Mouse (Mus musculus): ENCODE measurements at regions not wholly inside any gene's neighbourhood (a gene's known extent, or its start where the extent isn't known, plus 50 kb on each side); places are given as distances from the start of the nearest gene placed in this dataset.
"Not testable (repeated sequence)": the region's sequence is repeated elsewhere in the genome, so short reads cannot be mapped to it uniquely, and the experiment has no call there.

GRCm38 (mm10) chr9:27509711-27510110 lies 113.1 kb downstream of the Spata19 start:
- ATAC-seq (ENCODE audit: extremely low read depth, insufficient number of reproducible peaks, low FRiP score, low TSS enrichment), result no peak
- no peak overlapping the region for H3K4me2 ChIP-seq
- WGBS, result 79% methylated on average over 9 of the region's 9 CpGs
- no peak overlapping the region for H3K9ac ChIP-seq
- no peaks in the 10 kb centered on the region for H3K36me3 ChIP-seq
- H3K27me3 ChIP-seq (replicated peaks), result no peaks in the 10 kb centered on the region
- no peak overlapping the region for H3K4me3 ChIP-seq
- no peak overlapping the region for H3K27ac ChIP-seq (replicated peaks)
- no peaks in the 10 kb centered on the region for H3K4me1 ChIP-seq
- no peaks in the 10 kb centered on the region for H3K9me3 ChIP-seq

GRCm38 (mm10) chr9:27511161-27511560 lies 114.6 kb downstream of the Spata19 start:
- no peaks in the 10 kb centered on the region for H3K4me1 ChIP-seq
- H3K27me3 ChIP-seq (replicated peaks), result no peaks in the 10 kb centered on the region
- no peak overlapping the region for H3K9ac ChIP-seq
- H3K36me3 ChIP-seq, result no peaks in the 10 kb centered on the region
- ATAC-seq (ENCODE audit: extremely low read depth, insufficient number of reproducible peaks, low FRiP score, low TSS enrichment), result no peak
- no peak overlapping the region for H3K27ac ChIP-seq (replicated peaks)
- H3K4me2 ChIP-seq, result no peak overlapping the region
- 56% methylated on average over 2 of the region's 2 CpGs for WGBS
- no peak overlapping the region for H3K4me3 ChIP-seq
- no peaks in the 10 kb centered on the region for H3K9me3 ChIP-seq

- Histone ChIP-seq H3K4me1 (no peaks in the 10 kb centered on the region), H3K36me3 (no peaks in the 10 kb centered on the region), H3K9ac (no peak overlapping the region), H3K4me2 (no peak overlapping the region), H3K4me3 (no peak overlapping the region), H3K9me3 (no peaks in the 10 kb centered on the region), H3K27me3 (replicated peaks) (no peaks in the 10 kb centered on the region), H3K27ac (replicated peaks) (no peak overlapping the region)
- WGBS, result 79% methylated on average over 4 of the region's 4 CpGs
- no peak for ATAC-seq (ENCODE audit: extremely low read depth, insufficient number of reproducible peaks, low FRiP score, low TSS enrichment)
Measured at GRCm38 (mm10) chr9:27515427-27516110, 119.0 kb downstream of the Spata19 start.

GRCm38 (mm10) chr9:27518031-27518430 lies 121.4 kb downstream of the Spata19 start:
- 56% methylated on average over 4 of the region's 4 CpGs for WGBS
- no peak overlapping the region for H3K4me3 ChIP-seq
- no peak overlapping the region for H3K27ac ChIP-seq (replicated peaks)
- no peak overlapping the region for H3K9ac ChIP-seq
- H3K4me1 ChIP-seq, result no peaks in the 10 kb centered on the region
- H3K36me3 ChIP-seq, result no peaks in the 10 kb centered on the region
- H3K9me3 ChIP-seq, result no peaks in the 10 kb centered on the region
- H3K4me2 ChIP-seq, result no peak overlapping the region
- no peaks in the 10 kb centered on the region for H3K27me3 ChIP-seq (replicated peaks)
- ATAC-seq (ENCODE audit: extremely low read depth, insufficient number of reproducible peaks, low FRiP score, low TSS enrichment), result no peak

DNA sequence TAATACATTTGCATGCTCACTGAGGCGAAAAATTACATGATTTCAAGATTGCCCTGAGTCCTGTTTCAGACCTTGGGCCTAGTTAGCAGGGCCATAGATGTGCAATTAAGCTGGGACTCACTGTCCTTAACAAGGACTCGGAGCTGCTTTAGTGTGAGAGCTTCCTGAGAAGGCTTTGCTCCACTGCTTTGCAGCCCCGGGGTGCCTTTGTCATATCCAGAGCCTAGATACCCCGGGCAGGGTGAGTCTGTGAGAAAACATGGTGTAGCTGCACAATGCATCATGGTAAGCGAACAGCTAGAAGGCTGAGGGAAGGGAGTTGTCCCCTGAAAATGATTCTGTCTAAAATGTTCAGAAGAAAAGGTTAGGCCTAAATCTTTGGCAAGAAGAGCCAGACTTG lies 123.1 kb downstream of the Spata19 start:
- no peak overlapping the region for H3K4me3 ChIP-seq
- no peaks in the 10 kb centered on the region for H3K36me3 ChIP-seq
- 66% methylated on average over 5 of the region's 5 CpGs for WGBS
- no peak overlapping the region for H3K9ac ChIP-seq
- H3K27me3 ChIP-seq (replicated peaks), result no peaks in the 10 kb centered on the region
- no peak overlapping the region for H3K27ac ChIP-seq (replicated peaks)
- no peak overlapping the region for H3K4me2 ChIP-seq
- H3K4me1 ChIP-seq, result no peaks in the 10 kb centered on the region
- no peak for ATAC-seq (ENCODE audit: extremely low read depth, insufficient number of reproducible peaks, low FRiP score, low TSS enrichment)
- no peaks in the 10 kb centered on the region for H3K9me3 ChIP-seq

DNA sequence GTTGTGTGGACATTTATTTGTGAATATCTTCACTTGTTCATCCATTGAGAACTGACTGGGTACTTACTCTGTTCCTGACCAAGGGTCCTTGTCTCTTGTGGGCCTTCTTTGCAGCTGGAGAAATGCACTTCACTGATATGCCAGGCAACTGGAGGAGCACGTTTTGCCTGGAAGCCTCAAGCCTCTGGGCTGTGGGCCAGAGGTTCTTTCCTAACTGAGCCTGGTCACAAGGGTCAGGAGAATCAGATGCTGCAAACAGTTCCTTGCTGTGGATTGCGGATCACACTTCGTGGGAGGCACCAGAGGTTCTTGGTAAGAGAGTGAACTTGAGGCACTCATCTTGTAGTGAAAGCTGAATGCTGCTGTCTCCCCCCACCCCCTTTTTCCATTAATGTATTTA lies 124.6 kb downstream of the Spata19 start:
- ATAC-seq (ENCODE audit: extremely low read depth, insufficient number of reproducible peaks, low FRiP score, low TSS enrichment), result no peak
- H3K9me3 ChIP-seq, result no peaks in the 10 kb centered on the region
- no peak overlapping the region for H3K4me2 ChIP-seq
- H3K27ac ChIP-seq (replicated peaks), result no peak overlapping the region
- no peaks in the 10 kb centered on the region for H3K4me1 ChIP-seq
- no peaks in the 10 kb centered on the region for H3K27me3 ChIP-seq (replicated peaks)
- H3K36me3 ChIP-seq, result no peaks in the 10 kb centered on the region
- WGBS, result 50% methylated on average over 3 of the region's 3 CpGs
- no peak overlapping the region for H3K9ac ChIP-seq
- H3K4me3 ChIP-seq, result no peak overlapping the region

GRCm38 (mm10) chr9:27526681-27527080 lies 130.1 kb downstream of the Spata19 start:
- ATAC-seq (ENCODE audit: extremely low read depth, insufficient number of reproducible peaks, low FRiP score, low TSS enrichment), result no peak
- H3K36me3 ChIP-seq, result no peaks in the 10 kb centered on the region
- H3K27me3 ChIP-seq (replicated peaks), result no peaks in the 10 kb centered on the region
- H3K4me3 ChIP-seq, result no peak overlapping the region
- no peaks in the 10 kb centered on the region for H3K9me3 ChIP-seq
- H3K27ac ChIP-seq (replicated peaks), result no peak overlapping the region
- H3K4me2 ChIP-seq, result no peak overlapping the region
- no peak overlapping the region for H3K9ac ChIP-seq
- no peaks in the 10 kb centered on the region for H3K4me1 ChIP-seq
- 70% methylated on average over 3 of the region's 3 CpGs for WGBS

GRCm38 (mm10) chr9:27538480-27538879 lies 141.9 kb downstream of the Spata19 start:
- no peak overlapping the region for H3K4me2 ChIP-seq
- no peaks in the 10 kb centered on the region for H3K9me3 ChIP-seq
- no peak overlapping the region for H3K9ac ChIP-seq
- ATAC-seq (ENCODE audit: extremely low read depth, insufficient number of reproducible peaks, low FRiP score, low TSS enrichment), result no peak
- H3K27me3 ChIP-seq (replicated peaks), result no peaks in the 10 kb centered on the region
- WGBS, result 36% methylated on average over 5 of the region's 5 CpGs
- H3K27ac ChIP-seq (replicated peaks), result no peak overlapping the region
- no peaks in the 10 kb centered on the region for H3K36me3 ChIP-seq
- H3K4me3 ChIP-seq, result no peak overlapping the region
- no peaks in the 10 kb centered on the region for H3K4me1 ChIP-seq

- H3K9ac ChIP-seq, result no peak overlapping the region
- no peaks in the 10 kb centered on the region for H3K4me1 ChIP-seq
- ATAC-seq (ENCODE audit: extremely low read depth, insufficient number of reproducible peaks, low FRiP score, low TSS enrichment), result no peak
- H3K4me2 ChIP-seq, result no peak overlapping the region
- no peak overlapping the region for H3K27ac ChIP-seq (replicated peaks)
- no peak overlapping the region for H3K4me3 ChIP-seq
- no peaks in the 10 kb centered on the region for H3K27me3 ChIP-seq (replicated peaks)
- WGBS, result 76% methylated on average over 2 of the region's 2 CpGs
- no peaks in the 10 kb centered on the region for H3K9me3 ChIP-seq
- no peaks in the 10 kb centered on the region for H3K36me3 ChIP-seq
Measured at GRCm38 (mm10) chr9:27541585-27542151, 145.1 kb downstream of the Spata19 start.

DNA sequence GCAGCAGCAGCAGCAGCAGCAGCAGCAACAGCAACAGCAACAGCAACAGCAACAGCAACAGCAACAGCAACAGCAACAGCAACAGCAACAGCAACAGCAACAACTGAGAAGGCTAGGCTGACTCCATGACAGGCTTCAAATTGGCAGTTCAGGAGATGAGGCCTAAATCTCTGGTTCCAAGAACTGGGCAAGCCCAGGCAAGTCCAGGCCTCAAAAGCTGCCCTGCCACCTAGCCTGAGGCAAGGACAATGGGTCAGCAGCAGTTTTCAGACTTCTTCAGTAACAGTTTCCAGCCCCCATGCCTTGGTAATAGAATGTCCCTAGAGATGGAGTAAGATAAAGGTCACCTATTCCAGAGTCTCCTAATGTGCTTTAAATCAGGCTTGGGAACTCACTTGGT lies 158.1 kb downstream of the Spata19 start:
- H3K9me3 ChIP-seq; H3K36me3 ChIP-seq; H3K27ac ChIP-seq (replicated peaks); H3K27me3 ChIP-seq (replicated peaks); H3K4me3 ChIP-seq; H3K4me2 ChIP-seq; H3K9ac ChIP-seq; H3K4me1 ChIP-seq; ATAC-seq (ENCODE audit: extremely low read depth, insufficient number of reproducible peaks, low FRiP score, low TSS enrichment): not testable (repeated sequence)

GRCm38 (mm10) chr9:27556315-27557225 lies 160.0 kb downstream of the Spata19 start:
- H3K36me3 ChIP-seq, result no peaks in the 10 kb centered on the region
- H3K9me3 ChIP-seq, result no peaks in the 10 kb centered on the region
- H3K9ac ChIP-seq, result no peak overlapping the region
- no peak overlapping the region for H3K4me2 ChIP-seq
- ATAC-seq (ENCODE audit: extremely low read depth, insufficient number of reproducible peaks, low FRiP score, low TSS enrichment), result no peak
- H3K27me3 ChIP-seq (replicated peaks), result no peaks in the 10 kb centered on the region
- WGBS, result 14% methylated on average over 6 of the region's 6 CpGs
- H3K27ac ChIP-seq (replicated peaks), result no peak overlapping the region
- no peak overlapping the region for H3K4me3 ChIP-seq
- peaks cover 2% of the 10 kb centered on the region; the same call in 1 of the 2 replicates for H3K4me1 ChIP-seq

Measured in heart, embryonic 13.5 days (tissue).